Mouse (Mus musculus): ENCODE data around the gene Mtcl1.

DNA sequence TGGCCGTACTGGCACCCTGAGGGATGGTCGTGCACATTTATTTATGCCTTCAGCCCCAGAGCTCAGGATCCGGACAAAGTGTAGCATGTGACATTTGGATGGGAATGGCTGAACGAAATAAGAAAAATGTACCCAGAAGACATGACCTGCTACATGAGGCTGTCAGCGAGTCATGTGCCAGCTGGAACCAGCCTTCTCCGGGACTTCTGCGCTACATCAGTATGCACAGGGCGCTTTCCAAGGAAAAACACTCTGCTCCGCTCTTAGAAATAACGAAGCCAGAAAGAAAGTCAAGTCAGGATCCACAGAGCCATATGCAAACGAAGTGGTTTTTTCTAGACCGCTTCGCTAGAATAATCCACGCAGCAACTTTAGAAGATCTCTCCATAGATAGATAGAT is 14.5 kb downstream of the Mtcl1 start:
- TF ChIP-seq CTCF (IDR thresholded peaks at IDR 0.05; ENCODE audit: low read depth) (no peak), EP300 (optimal IDR thresholded peaks at IDR 0.05) (no peak)

All from stomach, postnatal 0 days (tissue).